Mouse (Mus musculus): Measurements from ENCODE around the gene Olfr519. TPM values are rescaled to one million over a fixed set of nuclear protein-coding genes. Genes with fewer than 3 reads are reported as not detected.

Gene Olfr519
- not detected in 2 replicates for polyA plus RNA-seq (2012; ENCODE audit: low replicate concordance)

DNA sequence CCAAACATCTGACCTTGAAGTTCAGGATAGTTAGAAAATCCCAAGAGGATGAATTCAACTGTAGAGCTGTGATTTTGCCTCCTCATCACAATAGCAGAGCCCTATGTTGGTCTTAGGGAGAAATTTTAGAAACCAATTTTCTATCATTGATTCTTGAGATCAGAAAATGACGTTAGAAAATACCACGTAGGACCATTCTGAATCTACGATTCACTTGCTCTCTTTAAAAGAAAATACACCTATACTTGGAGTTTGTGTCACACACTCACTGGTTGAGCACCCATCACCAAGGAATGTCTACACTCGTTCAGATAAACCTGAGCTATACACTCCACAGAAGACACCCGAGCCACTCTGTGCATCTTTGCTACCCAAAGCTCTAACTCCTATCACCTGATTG lies at the start of gene Olfr519:
Gene Olfr519, minus strand, starts transcription at position 101 of the 400 bp plus-strand sequence.

DNA sequence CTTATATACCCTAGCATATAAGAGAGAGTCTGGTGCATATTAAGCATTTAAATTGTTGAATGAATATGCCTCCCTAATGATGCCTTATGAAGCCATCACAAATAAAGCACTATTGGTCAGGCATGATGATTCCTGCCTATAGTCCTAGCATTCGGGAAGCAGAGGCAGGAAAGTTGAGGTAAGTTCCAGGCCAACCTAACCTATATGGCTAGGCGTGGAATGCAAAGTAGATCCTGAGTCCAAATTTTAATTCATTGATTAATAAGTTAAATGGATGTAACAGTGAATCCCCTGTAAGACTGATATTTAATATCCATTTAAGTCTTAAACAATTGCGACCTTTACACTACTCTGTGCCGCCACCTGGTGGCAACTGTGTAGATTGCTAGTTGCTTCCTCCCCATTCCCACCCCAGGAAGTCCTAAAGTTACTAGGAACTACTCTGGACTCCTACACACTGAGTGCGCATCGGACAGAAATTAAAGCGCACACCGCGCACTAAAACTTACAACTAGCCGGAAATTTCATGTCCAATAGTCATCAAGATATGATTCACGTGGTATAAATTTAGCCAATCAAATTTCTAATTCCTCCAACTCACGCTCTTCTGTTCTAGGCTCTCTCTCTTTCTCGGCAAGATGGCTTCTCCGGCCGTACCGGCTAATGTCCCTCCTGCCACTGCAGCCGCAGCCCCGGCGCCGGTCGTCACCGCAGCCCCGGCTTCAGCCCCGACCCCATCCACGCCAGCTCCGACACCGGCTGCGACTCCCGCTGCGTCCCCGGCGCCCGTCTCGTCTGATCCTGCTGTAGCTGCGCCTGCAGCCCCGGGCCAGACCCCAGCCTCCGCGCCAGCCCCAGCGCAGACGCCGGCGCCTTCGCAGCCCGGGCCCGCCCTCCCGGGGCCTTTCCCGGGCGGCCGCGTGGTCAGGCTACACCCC lies 39.8 kb upstream of the Olfr519 start, which contains the start of gene Eif3f:
Gene Eif3f, plus strand, starts transcription at position 624 of the 938 bp plus-strand sequence.

DNA sequence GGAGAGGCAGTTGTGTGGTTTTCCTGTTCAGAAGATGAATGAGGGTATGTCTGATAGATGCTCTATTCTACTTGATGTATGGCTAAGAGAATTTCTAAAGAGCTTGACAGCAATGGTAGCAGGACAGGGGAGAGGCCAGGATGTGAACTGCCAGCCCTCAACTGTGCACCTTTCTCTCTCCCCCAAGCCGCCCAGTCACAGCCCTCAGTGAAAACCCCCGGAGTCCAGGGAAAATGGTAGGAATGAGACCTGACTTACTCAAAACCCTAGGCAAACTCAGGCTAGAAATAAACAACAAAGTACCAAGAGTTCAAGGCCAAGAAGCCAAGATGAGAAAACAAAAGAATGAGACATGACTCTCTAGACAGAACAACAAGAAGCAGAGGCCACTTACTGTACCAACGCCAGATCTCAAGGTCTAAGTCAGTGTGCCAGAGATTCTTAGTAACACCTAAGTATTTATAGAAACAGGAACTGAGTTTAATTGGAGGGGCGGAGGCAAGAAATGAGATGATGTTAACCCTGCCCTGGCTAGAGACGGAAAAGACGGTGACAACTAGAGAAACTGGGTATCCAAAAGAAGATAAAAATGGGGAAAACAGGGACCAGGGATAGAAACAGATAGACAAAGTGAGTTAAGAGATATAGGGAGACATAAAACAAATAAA lies 35.6 kb upstream of the Olfr519 start, which contains the start of gene Nlrp10:
Gene Nlrp10, minus strand, starts transcription at position 453 of the 668 bp plus-strand sequence.

DNA sequence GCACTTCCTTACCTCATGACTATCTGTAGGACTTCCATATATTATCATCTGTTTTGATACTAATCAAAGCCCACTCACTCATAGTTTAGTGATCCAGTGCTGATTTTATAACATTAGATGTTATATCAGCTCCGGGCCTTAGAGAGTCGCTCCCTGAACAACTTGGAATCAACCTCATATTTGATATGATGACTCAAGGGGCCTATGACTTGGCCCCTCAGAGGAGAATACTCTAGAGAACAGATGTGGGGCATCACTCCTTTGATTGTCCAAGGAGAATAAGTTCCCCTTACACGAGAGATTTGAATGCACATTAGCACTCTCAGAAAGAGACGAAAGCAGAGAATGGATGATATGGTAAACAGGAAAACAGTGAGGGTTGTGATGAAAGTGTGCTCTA lies 9.3 kb downstream of the Olfr519 start, which contains the start of gene Olfr518:
Gene Olfr518, minus strand, starts transcription at position 101 of the 400 bp plus-strand sequence.

DNA sequence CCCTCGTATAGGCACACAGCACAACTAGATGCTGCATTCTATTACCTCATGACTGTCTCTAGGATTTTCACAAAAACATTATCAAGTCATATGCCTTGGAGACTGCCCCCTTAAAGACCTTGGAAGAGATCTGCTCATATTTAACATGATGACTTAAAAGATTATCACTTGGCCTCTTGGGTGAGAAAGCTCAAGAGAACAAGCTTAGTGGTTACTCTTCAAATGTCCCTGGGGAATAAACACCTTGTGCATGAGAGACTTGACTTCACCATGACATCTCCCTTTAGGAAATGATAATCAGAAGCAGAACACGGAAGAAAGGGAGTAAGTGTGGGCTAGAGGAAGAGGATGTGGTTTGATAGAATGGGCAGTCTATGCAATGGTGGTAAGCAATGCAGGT lies 21.9 kb downstream of the Olfr519 start, which contains the start of gene Olfr517:
Gene Olfr517, minus strand, starts transcription at position 101 of the 400 bp plus-strand sequence.

DNA sequence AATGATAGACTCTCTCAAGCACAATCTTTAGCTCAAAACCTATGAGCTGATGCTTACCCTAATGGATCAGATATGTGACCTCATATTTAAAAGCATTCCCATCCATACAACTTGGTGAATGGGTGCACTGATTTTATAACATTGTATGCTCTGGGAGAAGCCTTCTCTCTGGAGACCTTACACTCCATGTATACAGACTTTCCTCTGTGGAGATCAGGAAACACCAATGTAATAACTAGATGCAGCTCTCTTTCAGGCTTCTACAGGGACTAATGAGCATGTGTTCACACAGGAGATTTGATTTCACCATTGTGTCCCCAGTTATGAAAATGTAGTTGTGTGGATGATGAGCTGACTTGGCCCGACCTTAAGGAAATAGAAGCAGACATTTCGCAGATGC lies 43.8 kb downstream of the Olfr519 start, which contains the start of gene Olfr516:
Gene Olfr516, minus strand, starts transcription at position 101 of the 400 bp plus-strand sequence.

Other genes starting within 250 kb of the Olfr519 start
- gene Olfr509, start 242.5 kb downstream of the Olfr519 start, polyA plus RNA-seq (2012; ENCODE audit: low replicate concordance), result not detected in 2 replicates
- gene Olfr510, start 228.0 kb downstream of the Olfr519 start, polyA plus RNA-seq (2012; ENCODE audit: low replicate concordance), result not detected in 2 replicates
- not detected in 2 replicates for gene Olfr512, start 181.1 kb downstream of the Olfr519 start, polyA plus RNA-seq (2012; ENCODE audit: low replicate concordance)
- gene Olfr513, start 143.4 kb downstream of the Olfr519 start, polyA plus RNA-seq (2012; ENCODE audit: low replicate concordance), result not detected in 2 replicates
- not detected in 2 replicates for gene Olfr514, start 68.4 kb downstream of the Olfr519 start, polyA plus RNA-seq (2012; ENCODE audit: low replicate concordance)
- not detected in 2 replicates for gene Olfr516, start 43.9 kb downstream of the Olfr519 start, polyA plus RNA-seq (2012; ENCODE audit: low replicate concordance)
- not detected in 2 replicates for gene Olfr517, start 22.0 kb downstream of the Olfr519 start, polyA plus RNA-seq (2012; ENCODE audit: low replicate concordance)
- gene Olfr518, start 9.4 kb downstream of the Olfr519 start, polyA plus RNA-seq (2012; ENCODE audit: low replicate concordance), result not detected in 2 replicates
- 0.10 TPM in 1 of 2 replicates, not detected in the other for gene Nlrp10, start 35.8 kb upstream of the Olfr519 start, polyA plus RNA-seq (2012; ENCODE audit: low replicate concordance)
- gene Eif3f, start 40.0 kb upstream of the Olfr519 start, polyA plus RNA-seq (2012; ENCODE audit: low replicate concordance), result 671 and 946 TPM in 2 replicates
- not detected in 2 replicates for gene Tub, start 55.9 kb upstream of the Olfr519 start, polyA plus RNA-seq (2012; ENCODE audit: low replicate concordance)
- 0.09 and 0.36 TPM in 2 replicates for gene Ric3, start 188.9 kb upstream of the Olfr519 start, polyA plus RNA-seq (2012; ENCODE audit: low replicate concordance)

Data from leukemia stem cell, adult 10-12 weeks (primary cell).